Mouse (Mus musculus) adrenal gland, postnatal 10 days (tissue): ENCODE data around the gene Lcorl. TPM values are rescaled to one million over a fixed set of nuclear protein-coding genes. Genes with fewer than 3 reads are reported as not detected.

Experiments
- total RNA-seq, 2 experiments: library from RNA; stranded (reverse); gene quantifications; 2 replicates each; pipeline ENCODE4 v1.2.3; 2021

Lcorl gene
- total RNA-seq, 2 experiments from 2014 or later = 24.4 to 28.7 TPM

Other genes with a start within 250 kb of the Lcorl start
- 1 to 10 TPM in 1 of 2 experiments, under 1 TPM in 1; 0.93 to 1.2 TPM for gene Fam184b, start 218.0 kb downstream of the Lcorl start, total RNA-seq
- gene Ncapg, start 187.7 kb downstream of the Lcorl start, total RNA-seq = 10 to 100 TPM in 1 of 2 experiments, 1 to 10 TPM in 1; 8.7 to 13.1 TPM